Mouse (Mus musculus): ENCODE measurements around the gene Rad23b.

GRCm38 (mm10) chr4:55328471-55328870 is 21.4 kb upstream of the Rad23b start:
- TF ChIP-seq CTCF (IDR thresholded peaks at IDR 0.05; ENCODE audit: borderline replicate concordance, insufficient read depth, low read length) (no peak), POLR2A (IDR thresholded peaks at IDR 0.05; ENCODE audit: low read depth, low read length) (no peak)

Measured in embryonic fibroblast, embryonic 13.5 days (primary cell).